Mouse (Mus musculus): Measurements from ENCODE around the gene Dhrs3. TPM values are rescaled to one million over a fixed set of nuclear protein-coding genes. Genes with fewer than 3 reads are reported as not detected.

Dhrs3 gene
- total RNA-seq, 2 experiments from 2014 or later, result 23.2 to 23.3 TPM

GRCm38 (mm10) chr4:144936563-144937154 lies 44.0 kb downstream of the Dhrs3 start:
- DNase-seq (ENCODE audit: low spot score in 2 of 2), result no peak

- no peak for DNase-seq (ENCODE audit: low spot score in 2 of 2)
Observed at GRCm38 (mm10) chr4:144939847-144940411, 47.3 kb downstream of the Dhrs3 start.

- DNase-seq (ENCODE audit: low spot score in 2 of 2), result no peak
Observed at GRCm38 (mm10) chr4:144940796-144941462, 48.3 kb downstream of the Dhrs3 start.

GRCm38 (mm10) chr4:144942433-144942832 lies 49.8 kb downstream of the Dhrs3 start:
- DNase-seq (ENCODE audit: low spot score in 2 of 2), result no peak

- DNase-seq (ENCODE audit: low spot score in 2 of 2), result no peak
Observed at GRCm38 (mm10) chr4:144943273-144943672, 50.6 kb downstream of the Dhrs3 start.

DNA sequence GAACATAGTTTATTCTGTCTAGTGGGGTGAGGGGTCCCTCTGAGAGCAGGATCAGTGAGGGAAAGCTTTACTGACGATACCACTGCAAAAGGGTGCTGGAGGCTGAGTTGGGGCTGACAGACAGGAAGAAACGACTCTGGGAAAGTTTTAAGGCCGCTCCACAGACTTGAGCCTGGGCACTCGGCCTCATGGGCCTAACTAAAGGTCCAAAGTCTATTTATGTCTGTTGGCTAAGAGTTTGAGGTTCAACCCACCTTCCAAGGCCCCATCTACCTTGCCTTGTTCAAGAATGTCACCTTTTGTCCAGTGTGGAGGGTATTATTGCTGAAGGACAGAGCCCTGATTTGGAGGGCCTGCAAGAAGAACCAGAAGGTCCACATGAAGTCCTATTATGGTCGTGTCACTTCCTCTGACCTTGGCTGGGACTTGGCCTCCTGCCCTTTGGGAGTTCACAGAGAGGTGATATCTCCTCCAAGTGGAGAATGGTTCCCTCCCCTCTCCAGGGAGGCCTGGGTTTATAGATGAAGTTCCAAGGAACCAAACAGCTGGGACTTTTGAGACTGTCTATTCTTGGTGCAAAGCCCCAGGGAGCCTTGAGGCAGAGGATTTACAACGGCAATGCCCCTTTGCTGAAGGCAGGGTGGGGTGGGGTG lies 55.2 kb downstream of the Dhrs3 start:
- no peak for DNase-seq (ENCODE audit: low spot score in 2 of 2)

DNA sequence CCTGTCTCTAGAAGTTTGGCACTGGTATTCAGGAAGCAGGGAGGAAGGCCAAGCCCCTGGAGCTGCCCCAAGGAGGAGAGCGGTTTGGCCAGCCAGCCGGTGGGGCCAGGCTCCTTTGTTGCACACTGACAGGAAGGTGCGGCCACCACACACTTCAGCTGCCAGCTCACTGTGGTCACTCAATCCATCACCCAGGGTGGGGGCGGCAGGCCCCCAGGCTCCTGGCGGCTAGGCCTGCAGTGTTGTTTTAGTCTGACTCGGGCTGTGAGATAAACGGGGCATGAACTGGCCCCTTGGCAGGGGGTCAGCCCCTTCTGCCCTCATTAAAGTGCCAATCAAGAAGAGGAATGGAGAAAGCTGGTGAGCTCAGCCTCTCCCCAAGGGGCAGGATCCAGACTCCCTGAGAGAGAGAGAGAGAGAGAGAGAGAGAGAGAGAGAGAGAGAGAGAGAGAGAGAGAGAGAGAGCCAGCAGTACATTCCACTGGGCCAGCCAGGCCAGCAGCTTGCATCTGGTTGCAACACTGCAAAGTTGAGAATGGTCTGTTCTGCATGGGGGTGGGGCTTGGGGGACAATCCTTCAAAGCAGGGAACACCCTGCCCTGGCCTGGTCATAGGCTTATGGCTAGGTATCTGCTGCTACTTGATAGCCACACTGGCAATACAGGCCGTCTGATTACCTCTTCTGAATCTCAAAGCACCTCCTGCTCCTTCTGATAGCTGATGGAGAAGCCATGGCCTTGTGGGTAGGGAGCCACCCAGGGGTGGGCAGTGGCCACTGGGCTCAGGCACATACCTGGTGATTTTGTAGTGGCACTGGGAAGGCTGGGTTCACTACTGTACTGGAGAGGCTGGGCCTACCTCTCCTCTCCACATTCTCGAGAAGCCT lies 57.1 kb downstream of the Dhrs3 start:
- peak; percentile 38 to 45 for DNase-seq (ENCODE audit: low spot score in 2 of 2)

DNA sequence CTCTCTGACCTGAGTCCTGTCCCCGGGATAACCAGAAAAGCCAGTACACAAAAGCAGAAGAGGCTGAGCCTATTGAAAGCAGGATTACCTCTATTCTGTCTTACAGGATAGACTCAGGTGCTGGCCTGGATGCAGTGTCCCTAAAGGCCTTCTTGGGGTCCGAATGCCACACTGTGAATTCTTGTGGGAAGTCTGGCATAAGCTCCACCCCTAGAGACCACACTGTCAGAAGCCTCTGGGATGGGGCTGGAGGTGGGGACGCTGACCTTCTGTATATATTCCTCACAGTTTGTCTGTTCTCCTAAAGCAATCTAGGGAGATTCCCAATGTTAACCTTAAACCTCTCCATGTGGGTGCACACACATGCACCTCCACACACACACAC lies 57.7 kb downstream of the Dhrs3 start:
- no peak for DNase-seq (ENCODE audit: low spot score in 2 of 2)

DNA sequence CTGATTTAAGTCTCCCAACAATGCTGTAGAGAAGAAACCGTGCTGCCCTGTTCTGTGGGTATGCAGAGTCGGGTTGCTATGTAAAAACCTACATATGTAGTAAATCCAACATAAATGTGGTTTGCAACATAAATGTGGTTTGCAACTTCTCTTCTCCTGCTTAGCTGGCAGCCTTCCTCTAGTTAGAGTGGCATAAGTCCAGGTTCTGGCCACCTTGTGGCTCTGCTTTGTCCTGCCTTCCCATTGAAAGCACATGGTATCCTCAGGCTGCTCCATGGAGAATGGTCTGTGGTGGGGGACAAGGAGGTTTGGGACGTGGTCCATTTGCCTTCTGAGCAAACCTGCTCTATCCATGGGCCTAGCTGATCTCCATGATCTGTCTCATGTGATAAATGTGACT lies 58.3 kb downstream of the Dhrs3 start:
- DNase-seq (ENCODE audit: low spot score in 2 of 2), result no peak

DNA sequence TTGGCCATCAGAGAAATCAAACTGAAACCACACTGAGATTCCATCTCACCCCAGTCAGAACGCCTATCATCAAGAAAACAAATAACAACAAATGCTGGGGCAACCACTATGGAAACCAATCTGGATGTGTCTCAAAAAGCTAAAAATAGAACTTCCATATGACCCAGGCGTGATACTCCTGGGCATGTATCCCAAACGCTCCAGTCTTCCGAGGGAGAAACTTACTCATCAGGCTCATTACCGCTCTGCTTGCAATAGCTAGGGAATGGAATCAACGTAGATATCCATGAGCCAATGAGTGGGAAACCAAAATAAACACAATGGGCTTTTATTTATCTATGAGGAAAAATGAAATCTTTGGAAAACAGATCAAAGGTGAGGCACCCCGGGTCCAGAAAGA lies 59.2 kb downstream of the Dhrs3 start:
- DNase-seq (ENCODE audit: low spot score in 2 of 2), result no peak

GRCm38 (mm10) chr4:144953421-144953820 lies 60.8 kb downstream of the Dhrs3 start:
- no peak for DNase-seq (ENCODE audit: low spot score in 2 of 2)

- no peak for DNase-seq (ENCODE audit: low spot score in 2 of 2)
Observed at GRCm38 (mm10) chr4:144955863-144956262, 63.2 kb downstream of the Dhrs3 start.

DNA sequence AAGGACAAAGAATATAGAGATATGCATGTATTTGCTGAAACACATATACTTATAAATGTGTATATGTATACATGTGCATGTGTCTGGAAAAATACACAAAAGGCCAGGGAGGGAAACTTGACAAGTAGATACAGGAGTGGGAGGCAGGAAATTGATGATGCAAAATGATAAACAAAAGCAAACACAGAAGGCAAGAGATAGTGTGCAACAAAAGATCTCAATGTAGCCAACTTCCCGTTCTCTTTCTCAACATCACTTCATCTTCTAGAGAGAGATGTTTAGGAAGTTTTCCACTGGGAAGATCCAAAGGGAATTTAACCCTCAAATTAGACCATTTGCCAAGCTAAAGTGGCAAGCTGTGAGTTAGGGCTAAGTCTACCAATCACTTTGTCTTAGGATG lies 63.7 kb downstream of the Dhrs3 start:
- no peak for DNase-seq (ENCODE audit: low spot score in 2 of 2)

- no peak for DNase-seq (ENCODE audit: low spot score in 2 of 2)
Observed at GRCm38 (mm10) chr4:144957186-144957585, 64.6 kb downstream of the Dhrs3 start.

DNA sequence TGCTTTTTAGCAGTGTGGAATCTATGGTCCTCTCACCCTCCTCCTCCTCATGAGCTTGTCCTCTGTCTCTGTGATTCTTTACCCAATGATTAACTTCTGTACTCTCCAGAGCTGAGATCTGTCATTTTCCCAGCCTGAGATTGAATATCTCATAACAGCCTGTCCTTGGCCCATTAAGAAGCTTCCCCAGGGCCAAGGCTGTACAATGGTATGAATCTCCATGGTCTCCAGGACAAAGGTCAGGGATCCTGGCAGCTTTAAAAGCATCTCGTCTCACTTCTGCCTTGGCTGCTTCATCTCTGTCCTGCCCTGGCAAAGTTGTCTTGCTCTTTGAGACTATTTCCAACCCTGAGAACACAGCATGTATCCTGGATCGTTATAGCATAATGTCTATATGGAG lies 65.1 kb downstream of the Dhrs3 start:
- DNase-seq (ENCODE audit: low spot score in 2 of 2), result no peak

- DNase-seq (ENCODE audit: low spot score in 2 of 2), result no peak
Observed at GRCm38 (mm10) chr4:144960188-144960904, 67.7 kb downstream of the Dhrs3 start.

GRCm38 (mm10) chr4:144961232-144961631 lies 68.6 kb downstream of the Dhrs3 start:
- no peak for DNase-seq (ENCODE audit: low spot score in 2 of 2)

DNA sequence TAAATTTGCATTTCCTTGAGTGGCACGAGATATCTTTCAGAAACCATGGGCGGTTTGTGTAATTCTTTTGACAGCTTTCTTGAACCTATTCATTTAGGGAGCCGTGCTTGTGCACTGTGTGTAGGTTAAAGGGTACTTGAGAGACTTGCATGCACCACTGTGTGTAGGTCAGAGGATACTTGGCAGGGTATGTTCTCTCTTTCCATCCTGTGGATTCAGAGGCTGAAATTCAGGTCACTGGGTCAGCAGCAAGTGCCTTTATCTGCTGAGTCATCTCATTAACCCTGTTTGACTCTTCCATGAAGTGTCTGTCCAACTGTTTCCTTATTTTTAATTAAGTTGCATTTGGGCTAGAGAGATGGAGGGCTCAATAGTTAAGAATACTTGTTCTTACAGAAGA lies 69.1 kb downstream of the Dhrs3 start:
- DNase-seq (ENCODE audit: low spot score in 2 of 2), result no peak

GRCm38 (mm10) chr4:144965255-144965654 lies 72.6 kb downstream of the Dhrs3 start:
- no peak for DNase-seq (ENCODE audit: low spot score in 2 of 2)

DNA sequence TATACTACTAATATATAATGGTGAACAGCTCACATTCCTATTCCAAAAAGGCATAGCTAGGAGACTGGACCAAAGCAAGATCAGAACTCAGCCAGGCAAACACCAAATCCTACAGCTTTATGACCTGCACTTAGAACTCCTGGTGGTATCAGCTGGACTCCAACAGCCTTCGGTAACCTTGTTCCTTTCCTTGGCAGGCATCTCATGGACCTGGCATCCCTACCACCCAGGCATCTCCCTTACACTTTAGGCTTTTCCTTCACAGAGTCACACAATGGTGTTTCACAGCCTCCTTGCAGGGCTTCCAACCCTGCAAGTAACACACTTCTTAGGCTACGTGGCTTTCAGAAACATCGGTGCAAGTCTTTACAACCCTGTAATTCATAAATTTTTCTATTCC lies 75.7 kb downstream of the Dhrs3 start:
- no peak for DNase-seq (ENCODE audit: low spot score in 2 of 2)

DNA sequence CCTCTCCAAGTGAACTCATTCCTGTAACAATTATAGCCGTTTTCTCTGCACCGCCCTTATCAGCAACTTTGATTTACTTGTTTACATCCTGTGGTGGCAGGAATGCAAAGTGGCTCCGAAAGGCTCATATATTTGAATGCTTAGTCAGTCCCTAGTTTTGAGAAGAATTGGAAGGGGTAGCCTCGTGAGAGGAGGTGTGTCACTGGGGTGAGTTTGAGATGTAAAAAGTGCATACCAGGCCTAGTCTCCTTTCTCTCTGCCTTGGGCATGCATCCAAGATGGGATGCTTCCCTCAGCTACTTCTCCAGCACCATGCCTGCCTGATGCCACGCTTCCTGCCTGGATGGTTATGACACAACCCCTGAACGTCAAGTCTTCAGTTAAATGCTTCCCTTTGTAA lies 76.4 kb downstream of the Dhrs3 start:
- no peak for DNase-seq (ENCODE audit: low spot score in 2 of 2)
